Mouse (Mus musculus) left cerebral cortex, adult 8-10 months (tissue): ENCODE data around the gene Zfp142. TPM values are rescaled to one million over a fixed set of nuclear protein-coding genes. Genes with fewer than 3 reads are reported as not detected.

Source experiments
- DNase-seq, 2 experiments: peaks; one replicate each; pipeline ENCODE4 v3.0.0; 2022; ENCODE audit warnings: low spot score in 2 of 2
- microRNA-seq, 2 experiments: library from miRNA; unstranded; fragments of <30 nt; microRNA quantifications; one replicate each; pipeline ENCODE4 v1.2.0; 2022
- total RNA-seq, 4 experiments: library from RNA; stranded (reverse); gene quantifications; 2 replicates each; pipeline ENCODE4 v1.2.4; 2022

Zfp142 gene
- total RNA-seq, 4 experiments from 2014 or later = 31.2 to 34.2 (median 32.2) TPM

DNA sequence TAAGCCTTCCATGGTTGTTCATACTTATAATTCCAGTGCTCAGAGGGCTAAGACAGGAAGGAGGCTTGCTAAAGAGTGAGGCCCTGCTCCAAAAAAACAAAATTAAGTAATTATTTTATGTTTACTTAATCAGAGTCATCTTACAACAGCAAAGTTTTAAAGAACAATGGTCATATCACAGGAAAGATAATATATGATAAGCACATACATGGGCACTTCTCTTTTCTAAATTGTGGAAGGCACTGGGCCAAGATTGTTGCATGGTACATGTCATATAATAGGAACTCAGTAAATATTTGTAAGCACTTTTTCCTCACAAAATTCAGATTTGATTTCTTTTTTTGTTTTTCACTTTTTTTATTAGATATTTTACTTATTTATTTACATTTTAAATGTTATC lies 68.2 kb downstream of the Zfp142 start:
- no peak for DNase-seq

Small RNA genes lying within 50 kb of the gene (microRNA-seq; reads per million reads assigned to microRNA genes)
- 0 reads per million in 2 experiments for gene Gm25035

Other genes starting within 250 kb of the Zfp142 start
- 1 to 10 TPM; 1.4 to 2.5 (median 1.8) TPM for gene Catip, start 226.1 kb downstream of the Zfp142 start, total RNA-seq
- gene Slc11a1, start 213.1 kb downstream of the Zfp142 start, total RNA-seq = 10 to 100 TPM in 2 of 4 experiments, 1 to 10 TPM in 2; 3.8 to 35.1 (median 15.5) TPM
- gene Ctdsp1, start 196.7 kb downstream of the Zfp142 start, total RNA-seq = 10 to 100 TPM; 27.2 to 33.7 (median 29.5) TPM
- under 1 TPM; 0.57 to 0.74 (median 0.64) TPM for gene Vil1, start 178.9 kb downstream of the Zfp142 start, total RNA-seq
- 10 to 100 TPM; 22.3 to 25.7 (median 24.0) TPM for gene Cnot9, start 82.2 kb downstream of the Zfp142 start, total RNA-seq
- gene Plcd4, start 45.4 kb downstream of the Zfp142 start, total RNA-seq = 10 to 100 TPM; 11.3 to 14.4 (median 12.8) TPM
- 10 to 100 TPM; 22.2 to 26.1 (median 22.4) TPM for gene Usp37, start 44.0 kb downstream of the Zfp142 start, total RNA-seq
- 10 to 100 TPM; 18.5 to 22.5 (median 22.1) TPM for gene Bcs1l, start within 50 bp of the Zfp142 start, total RNA-seq
- gene Rnf25, start 13.2 kb upstream of the Zfp142 start, total RNA-seq = 10 to 100 TPM; 63.6 to 68.4 (median 65.9) TPM
- gene Stk36, start 13.2 kb upstream of the Zfp142 start, total RNA-seq = 1 to 10 TPM; 3.4 to 7.4 (median 5.8) TPM
- gene Ttll4, start 73.5 kb upstream of the Zfp142 start, total RNA-seq = 10 to 100 TPM; 19.3 to 22.4 (median 20.5) TPM
- gene Cyp27a1, start 125.3 kb upstream of the Zfp142 start, total RNA-seq = 1 to 10 TPM; 6.5 to 8.5 (median 7.8) TPM
- gene Prkag3, start 161.0 kb upstream of the Zfp142 start, total RNA-seq = under 1 TPM; 0.13 to 0.64 (median 0.48) TPM
- 1 to 10 TPM; 2.4 to 3.7 (median 2.5) TPM for gene Wnt6, start 183.6 kb upstream of the Zfp142 start, total RNA-seq
- 10 to 100 TPM; 11.0 to 11.8 (median 11.2) TPM for gene Wnt10a, start 203.3 kb upstream of the Zfp142 start, total RNA-seq